Mouse (Mus musculus): ENCODE measurements around the gene Akr1c14.
"Not testable (repeated sequence)": the region's sequence is repeated elsewhere in the genome, so short reads cannot be mapped to it uniquely, and the experiment has no call there.

Akr1c14 gene

GRCm38 (mm10) chr13:4124471-4124870 lies 75.7 kb downstream of the Akr1c14 start:
- DNase-seq = not testable (repeated sequence)

- not testable (repeated sequence) for DNase-seq
Measured at GRCm38 (mm10) chr13:4125846-4126245, 77.0 kb downstream of the Akr1c14 start.

- peak; percentile 22 for DNase-seq
Measured at GRCm38 (mm10) chr13:4129100-4129499, 80.3 kb downstream of the Akr1c14 start.

- no peak for DNase-seq
Measured at GRCm38 (mm10) chr13:4131317-4131716, 82.5 kb downstream of the Akr1c14 start.

GRCm38 (mm10) chr13:4131721-4132120 lies 82.9 kb downstream of the Akr1c14 start:
- DNase-seq = no peak

GRCm38 (mm10) chr13:4133070-4133469 lies 84.3 kb downstream of the Akr1c14 start:
- DNase-seq = peak; percentile 29
